Mouse (Mus musculus) liver, embryonic 12.5 days (tissue): ENCODE results near the gene Polr2f. TPM values are rescaled to one million over a fixed set of nuclear protein-coding genes. Genes with fewer than 3 reads are reported as not detected.

Experiments
- ATAC-seq: fragments of 200-750 bp; cut with Nextera tagmentation; 2 replicates; pipeline ENCODE4 v1.8.0; 2017; ENCODE audit warnings: moderate number of reproducible peaks, mild to moderate bottlenecking, moderate library complexity
- H3K27ac ChIP-seq: fragments of 300-500 bp; sonication (generic); 2 replicates; pipeline ENCODE4 v1.5.1; 2016; ENCODE audit warnings: mild to moderate bottlenecking
- H3K27me3 ChIP-seq: fragments of 300-500 bp; sonication (generic); replicated peaks from 2 replicates; pipeline ENCODE4 v1.6.1; 2016; ENCODE audit warnings: mild to moderate bottlenecking, moderate library complexity
- H3K36me3 ChIP-seq: fragments of 300-500 bp; sonication (generic); 2 replicates; pipeline ENCODE4 v1.6.1; 2016; ENCODE audit warnings: mild to moderate bottlenecking, moderate library complexity
- H3K4me1 ChIP-seq: fragments of 300-500 bp; sonication (generic); 2 replicates; pipeline ENCODE4 v1.6.1; 2016
- H3K4me2 ChIP-seq: fragments of 300-500 bp; sonication (generic); 2 replicates; pipeline ENCODE4 v1.6.1; 2016; ENCODE audit warnings: mild to moderate bottlenecking, moderate library complexity
- H3K4me3 ChIP-seq: fragments of 300-500 bp; sonication (generic); 2 replicates; pipeline ENCODE4 v1.5.1; 2016; ENCODE audit warnings: mild to moderate bottlenecking, moderate library complexity
- H3K9ac ChIP-seq: fragments of 300-500 bp; sonication (generic); 2 replicates; pipeline ENCODE4 v1.6.1; 2016; ENCODE audit warnings: mild to moderate bottlenecking, moderate library complexity
- H3K9me3 ChIP-seq: fragments of 300-500 bp; sonication (generic); replicated peaks from 2 replicates; pipeline ENCODE4 v1.6.1; 2016; ENCODE audit warnings: mild to moderate bottlenecking, moderate library complexity
- WGBS: fragments of 180-500 bp; shearing (Covaris S2); methylation state at CpG from one replicate; pipeline ENCODE4 v1.1.7; 2016; ENCODE audit not compliant: insufficient replicate concordance; 5-methylcytosine and 5-hydroxymethylcytosine counted together
- polyA plus RNA-seq: library from polyadenylated mRNA; unstranded; fragments of >200 nt; fragmentation: Nextera tagmentation; extraction: Ambion mirVana; gene quantifications from 2 replicates; pipeline ENCODE4 v1.2.1, GENCODE M21; 2016

The Polr2f gene
- polyA plus RNA-seq, 1 experiment from 2014 or later, result 301 TPM

GRCm38 (mm10) chr15:79123751-79124150, 17.1 kb upstream of the Polr2f start:
- Histone ChIP-seq H3K9ac (no peak overlapping the region), H3K4me3 (no peak overlapping the region), H3K27ac (no peak overlapping the region), H3K4me2 (no peak overlapping the region), H3K36me3 (peaks cover 67% of the 10 kb centered on the region), H3K27me3 (no peaks in the 10 kb centered on the region), H3K9me3 (peaks cover 6% of the 10 kb centered on the region), H3K4me1 (no peaks in the 10 kb centered on the region)
- no peak for ATAC-seq
- 62% methylated on average over 6 of the region's 6 CpGs for WGBS

DNA sequence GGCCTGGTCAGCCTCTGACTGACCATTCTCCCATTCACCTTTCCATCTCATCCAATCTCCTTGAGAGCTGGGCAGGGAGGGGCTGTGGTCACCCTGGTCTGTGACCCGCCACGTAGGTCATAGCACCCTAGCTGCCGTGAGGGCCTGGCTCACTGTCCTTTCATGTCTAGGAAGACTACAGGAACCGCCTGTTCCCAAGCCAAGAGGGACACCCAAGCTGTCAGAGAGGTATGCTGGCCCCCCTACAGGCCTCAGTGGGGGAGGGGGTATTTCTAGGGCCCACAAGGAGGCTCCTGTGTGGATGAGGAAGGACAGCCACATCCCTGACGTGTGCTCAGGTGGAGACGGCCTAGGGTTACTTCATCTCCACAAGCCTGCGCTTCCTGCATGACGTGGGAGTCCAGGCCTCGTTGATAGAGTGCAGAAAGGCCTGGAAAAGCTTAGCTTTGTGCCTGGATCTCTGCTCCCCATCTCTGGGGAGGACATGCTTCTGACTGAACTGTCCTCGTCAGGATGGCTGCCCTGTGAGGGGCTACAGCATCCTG, 16.4 kb upstream of the Polr2f start:
- H3K4me3 ChIP-seq, result no peak overlapping the region
- ATAC-seq, result no peak
- 82% methylated on average over 10 of the region's 10 CpGs for WGBS
- no peak overlapping the region for H3K9ac ChIP-seq
- H3K27ac ChIP-seq, result no peak overlapping the region
- H3K4me2 ChIP-seq, result no peak overlapping the region
- no peaks in the 10 kb centered on the region for H3K27me3 ChIP-seq
- H3K36me3 ChIP-seq, result peaks cover 65% of the 10 kb centered on the region
- no peaks in the 10 kb centered on the region for H3K4me1 ChIP-seq
- H3K9me3 ChIP-seq, result peaks cover 6% of the 10 kb centered on the region

GRCm38 (mm10) chr15:79126217-79126932, 14.4 kb upstream of the Polr2f start:
- Histone ChIP-seq H3K9me3 (peaks cover 6% of the 10 kb centered on the region), H3K36me3 (peaks cover 85% of the 10 kb centered on the region), H3K27ac (no peak overlapping the region), H3K4me3 (no peak overlapping the region), H3K9ac (no peak overlapping the region), H3K4me1 (no peaks in the 10 kb centered on the region), H3K4me2 (no peak overlapping the region), H3K27me3 (no peaks in the 10 kb centered on the region)
- ATAC-seq, result no peak
- WGBS, result 70% methylated on average over 13 of the region's 13 CpGs

- no peak overlapping the region for H3K27ac ChIP-seq
These were observed 13.7 kb upstream of the Polr2f start for GRCm38 (mm10) chr15:79127101-79127500.

GRCm38 (mm10) chr15:79128208-79128607, 12.6 kb upstream of the Polr2f start:
- no peak overlapping the region for H3K9ac ChIP-seq
- 83% methylated on average over 5 of the region's 5 CpGs for WGBS
- H3K4me1 ChIP-seq, result no peaks in the 10 kb centered on the region
- peaks cover 91% of the 10 kb centered on the region for H3K36me3 ChIP-seq
- H3K27ac ChIP-seq, result no peak overlapping the region
- H3K4me2 ChIP-seq, result no peak overlapping the region
- ATAC-seq, result no peak
- H3K4me3 ChIP-seq, result no peak overlapping the region
- no peaks in the 10 kb centered on the region for H3K27me3 ChIP-seq
- H3K9me3 ChIP-seq, result peaks cover 6% of the 10 kb centered on the region

More at GRCm38 (mm10) chr15:79127101-79127500, 13.7 kb upstream of the Polr2f start:
- Histone ChIP-seq H3K27me3 (no peaks in the 10 kb centered on the region), H3K36me3 (peaks cover 91% of the 10 kb centered on the region), H3K9me3 (peaks cover 6% of the 10 kb centered on the region), H3K4me1 (no peaks in the 10 kb centered on the region), H3K9ac (no peak overlapping the region), H3K4me2 (no peak overlapping the region), H3K4me3 (no peak overlapping the region)
- WGBS, result 85% methylated on average over 12 of the region's 12 CpGs
- ATAC-seq, result no peak

DNA sequence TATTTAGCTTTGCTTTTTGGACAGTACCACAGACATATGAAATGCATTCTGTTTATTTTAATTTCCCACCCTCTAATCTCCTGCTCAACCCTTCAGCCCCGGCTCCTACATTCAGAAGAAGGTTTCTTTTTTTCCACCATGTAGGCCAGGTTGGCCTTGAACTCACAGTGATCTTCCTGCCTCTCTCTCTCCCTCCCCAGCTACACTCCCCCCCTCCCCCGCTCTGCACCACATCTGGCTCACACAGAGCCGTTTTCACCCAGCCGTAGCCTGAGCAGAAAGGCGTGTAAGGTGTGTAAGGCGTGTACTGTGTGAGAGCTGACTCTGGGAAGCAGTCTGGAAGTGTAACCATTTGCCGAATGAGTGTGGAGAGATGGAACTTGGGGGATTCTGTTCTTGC, 11.5 kb upstream of the Polr2f start:
- Histone ChIP-seq H3K4me3 (no peak overlapping the region), H3K27ac (no peak overlapping the region), H3K36me3 (peaks cover 95% of the 10 kb centered on the region), H3K4me2 (no peak overlapping the region), H3K9ac (no peak overlapping the region), H3K4me1 (no peaks in the 10 kb centered on the region), H3K27me3 (no peaks in the 10 kb centered on the region), H3K9me3 (peaks cover 6% of the 10 kb centered on the region)
- WGBS, result 79% methylated on average over 7 of the region's 7 CpGs
- no peak for ATAC-seq

DNA sequence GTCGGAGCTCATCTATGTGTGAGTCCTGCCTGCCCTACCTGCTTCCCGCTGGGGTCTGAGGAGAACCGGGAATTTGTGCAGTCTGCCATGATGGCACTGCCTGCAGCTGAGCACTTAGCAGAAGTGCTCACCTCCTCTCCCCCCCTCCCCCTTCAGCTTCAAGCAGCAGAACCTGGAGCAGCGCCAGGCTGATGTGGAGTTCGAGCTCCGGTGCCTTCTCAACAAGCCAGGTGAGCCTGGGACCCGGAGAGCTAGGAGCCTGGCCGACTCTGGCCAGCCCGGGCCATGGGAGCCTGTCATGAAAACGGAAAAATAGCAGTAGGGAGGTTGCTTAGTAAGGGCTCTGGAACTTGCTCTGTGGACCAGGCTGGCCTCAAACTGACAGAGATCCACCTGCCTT, 10.0 kb upstream of the Polr2f start:
- Histone ChIP-seq H3K27ac (no peak overlapping the region), H3K4me3 (no peak overlapping the region), H3K9me3 (peaks cover 6% of the 10 kb centered on the region), H3K27me3 (no peaks in the 10 kb centered on the region), H3K4me2 (no peak overlapping the region), H3K36me3 (peaks cover 82% of the 10 kb centered on the region), H3K9ac (no peak overlapping the region), H3K4me1 (no peaks in the 10 kb centered on the region)
- WGBS, result 82% methylated on average over 10 of the region's 10 CpGs
- no peak for ATAC-seq

GRCm38 (mm10) chr15:79131442-79131841, 9.4 kb upstream of the Polr2f start:
- ATAC-seq, result no peak
- 74% methylated on average over 7 of the region's 7 CpGs for WGBS
- Histone ChIP-seq H3K36me3 (peaks cover 75% of the 10 kb centered on the region), H3K4me3 (no peak overlapping the region), H3K4me1 (no peaks in the 10 kb centered on the region), H3K9me3 (peaks cover 6% of the 10 kb centered on the region), H3K27me3 (no peaks in the 10 kb centered on the region), H3K9ac (no peak overlapping the region), H3K4me2 (no peak overlapping the region), H3K27ac (no peak overlapping the region)

- no peak for ATAC-seq
- Histone ChIP-seq H3K4me3 (no peak overlapping the region), H3K4me2 (no peak overlapping the region), H3K4me1 (no peaks in the 10 kb centered on the region), H3K9me3 (peaks cover 2% of the 10 kb centered on the region), H3K27ac (no peak overlapping the region), H3K36me3 (peaks cover 57% of the 10 kb centered on the region), H3K27me3 (peaks cover 4% of the 10 kb centered on the region; the same call in 1 of the 2 replicates), H3K9ac (no peak overlapping the region)
- 74% methylated on average over 6 of the region's 6 CpGs for WGBS
These were observed 7.6 kb upstream of the Polr2f start for GRCm38 (mm10) chr15:79133191-79133661.

DNA sequence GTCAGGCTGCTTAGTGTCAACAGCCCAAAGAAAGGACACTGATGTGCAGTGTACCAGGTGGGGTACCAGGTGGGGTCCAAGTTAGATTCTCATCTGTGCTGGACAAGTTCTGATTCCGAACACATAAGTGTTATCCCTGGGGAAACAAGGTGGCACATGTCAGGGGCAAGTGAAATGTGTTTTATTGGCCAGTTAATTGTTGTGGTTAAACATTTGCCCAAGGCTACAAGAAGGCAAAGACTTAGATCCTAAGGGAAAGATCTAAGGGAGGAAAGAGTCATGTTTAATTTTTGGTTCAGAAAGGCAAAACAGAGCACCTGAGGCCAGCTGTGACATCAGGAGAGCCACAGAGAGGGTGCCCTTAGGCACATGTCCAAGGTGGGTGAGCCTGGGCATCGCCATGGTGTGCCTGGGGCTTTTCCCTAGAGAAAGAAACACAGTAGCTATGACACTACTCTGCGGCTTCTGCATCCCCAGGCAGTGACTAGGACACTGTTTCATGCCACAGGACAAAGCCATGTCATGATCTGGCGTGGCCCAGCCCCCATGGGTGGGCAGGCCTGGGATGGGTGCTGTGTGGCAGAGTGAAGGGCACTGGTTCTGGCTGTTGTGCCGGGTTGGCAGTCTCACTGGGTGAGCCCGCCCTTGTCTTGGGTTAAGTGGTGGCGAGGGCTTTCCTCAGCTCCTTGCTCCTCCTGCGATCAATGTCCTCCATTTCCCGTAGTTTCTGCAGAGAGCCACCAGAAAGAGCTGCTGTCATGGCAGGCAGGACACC, 6.1 kb upstream of the Polr2f start:
- Histone ChIP-seq H3K4me3 (no peak overlapping the region), H3K27me3 (peaks cover 4% of the 10 kb centered on the region; the same call in 1 of the 2 replicates), H3K9ac (no peak overlapping the region), H3K4me2 (no peak overlapping the region), H3K27ac (no peak overlapping the region), H3K36me3 (peaks cover 47% of the 10 kb centered on the region), H3K4me1 (no peaks in the 10 kb centered on the region), H3K9me3 (no peaks in the 10 kb centered on the region)
- ATAC-seq, result no peak
- 73% methylated on average over 9 of the region's 9 CpGs for WGBS

- ATAC-seq, result no peak
- peaks cover 41% of the 10 kb centered on the region for H3K36me3 ChIP-seq
- H3K4me1 ChIP-seq, result peaks cover 6% of the 10 kb centered on the region
- H3K9me3 ChIP-seq, result no peaks in the 10 kb centered on the region
- no peak overlapping the region for H3K9ac ChIP-seq
- H3K27me3 ChIP-seq, result peaks cover 10% of the 10 kb centered on the region; the same call in 1 of the 2 replicates
- no peak overlapping the region for H3K4me3 ChIP-seq
- H3K27ac ChIP-seq, result no peak overlapping the region
- WGBS, result 68% methylated on average over 9 of the region's 9 CpGs
- no peak overlapping the region for H3K4me2 ChIP-seq
These were observed 5.5 kb upstream of the Polr2f start for GRCm38 (mm10) chr15:79135332-79135731.
